Mouse (Mus musculus): ENCODE data around the gene Cfap46.

DNA sequence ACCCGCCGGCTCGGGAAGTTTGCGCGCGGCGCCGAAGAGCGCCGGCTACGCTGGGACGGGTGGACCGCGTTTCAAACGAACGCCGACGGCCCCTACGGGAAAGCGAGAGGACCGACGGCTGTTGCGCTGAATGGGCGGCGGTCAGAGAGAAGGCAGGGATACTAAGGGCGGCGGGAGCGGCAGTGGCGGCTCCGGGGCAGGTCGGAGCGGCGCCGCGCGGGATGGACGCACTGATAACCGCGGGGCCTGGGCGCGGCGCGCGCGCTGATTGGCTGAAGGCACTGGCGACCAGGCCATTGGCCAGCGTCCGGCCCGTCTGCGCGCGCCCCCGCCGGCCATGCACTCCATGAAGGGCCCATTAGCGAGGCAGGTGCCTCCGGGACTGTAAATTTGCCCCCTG, 101.0 kb downstream of the Cfap46 start, which contains the start of gene Nkx6-2:
- TF ChIP-seq CTCF (IDR thresholded peaks at IDR 0.05; ENCODE audit: low read depth, low read length) (no peak), EP300 (IDR thresholded peaks at IDR 0.05; ENCODE audit: insufficient read depth, low read depth, low read length) (no peak), POLR2A (IDR thresholded peaks at IDR 0.05; ENCODE audit: insufficient read depth, low read length) (no peak)
